Mouse (Mus musculus) left cerebral cortex, adult 11 months (tissue): ENCODE measurements at regions not wholly inside any gene's neighbourhood (a gene's known extent, or its start where the extent isn't known, plus 50 kb on each side); places are given as distances from the start of the nearest gene placed in this dataset.
"Not testable (repeated sequence)": the region's sequence is repeated elsewhere in the genome, so short reads cannot be mapped to it uniquely, and the experiment has no call there.

Experiments used
- DNase-seq: peaks from one replicate; pipeline ENCODE4 v3.0.0; 2022; ENCODE audit warnings: low spot score

DNA sequence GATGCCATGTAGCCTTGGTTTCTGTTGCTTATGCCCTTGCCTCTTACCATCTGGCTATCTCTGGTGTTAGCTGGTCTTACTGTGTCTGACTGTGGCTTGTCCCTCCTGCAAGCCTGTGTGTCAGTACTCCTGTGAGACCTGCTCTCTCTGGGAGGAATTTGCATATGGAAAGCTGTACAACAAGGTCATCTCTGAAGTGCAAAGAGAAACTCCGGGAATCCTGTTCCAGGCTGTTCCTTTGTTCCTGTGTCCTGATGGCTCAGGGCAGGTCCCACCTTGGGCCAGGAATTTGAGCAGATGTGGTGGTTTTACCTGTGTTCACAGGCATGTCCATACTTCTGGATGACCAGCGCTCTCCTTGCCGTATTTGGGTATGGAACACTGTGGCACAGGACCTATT, 218.6 kb upstream of the Nsun6 start:
- DNase-seq: no peak

DNA sequence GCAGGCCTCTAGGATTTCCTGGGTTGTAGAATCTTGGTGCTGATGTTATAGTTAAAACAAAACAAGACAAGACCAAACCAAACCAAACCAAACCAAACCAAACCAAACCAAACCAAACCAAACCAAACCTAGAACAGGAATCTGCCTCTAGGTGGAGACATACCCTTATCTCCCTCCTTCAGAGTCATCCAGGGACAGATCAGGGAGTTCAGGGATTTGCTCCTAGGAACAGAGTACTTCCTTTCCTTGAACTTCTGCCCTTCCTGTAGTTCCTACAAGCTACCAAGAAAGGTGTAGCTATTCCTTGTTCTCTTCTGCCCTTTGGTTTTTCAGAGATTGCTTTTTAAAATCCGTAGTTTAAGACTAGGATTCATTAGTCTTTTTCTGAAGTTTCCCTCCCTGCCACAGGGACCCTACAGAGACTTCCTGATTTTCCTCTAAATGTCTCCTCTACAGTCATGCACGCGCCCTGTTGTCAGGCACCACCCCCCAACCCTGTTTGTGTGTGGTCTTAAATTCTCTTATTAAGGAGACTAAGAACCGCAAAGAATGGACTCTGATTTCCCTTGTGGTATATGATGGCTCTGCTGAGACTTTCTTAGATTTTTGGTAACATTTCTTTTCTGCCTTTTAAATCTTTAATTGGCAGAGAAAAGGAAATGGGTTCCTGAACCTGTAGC, 205.8 kb upstream of the Nsun6 start:
- peak; percentile 2 for DNase-seq

DNA sequence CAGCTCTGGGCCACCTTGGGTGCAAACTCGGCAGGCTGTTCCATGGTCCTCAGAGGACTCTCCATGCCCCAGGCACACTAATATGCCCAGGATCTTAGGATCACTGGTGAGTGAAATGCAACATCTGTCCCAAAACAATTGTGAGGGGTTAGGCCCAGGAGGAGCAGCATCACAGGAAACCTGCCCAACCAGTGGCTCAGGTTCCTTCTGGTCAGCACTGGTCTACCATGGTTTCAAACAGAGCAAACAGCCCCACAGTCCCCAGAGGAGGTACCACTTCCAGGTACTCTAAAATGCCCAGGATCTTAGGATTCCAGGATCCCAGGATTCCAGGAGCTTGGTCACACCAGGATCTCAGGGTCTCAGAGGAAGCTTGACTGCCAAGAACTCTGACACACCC, 187.4 kb upstream of the Nsun6 start:
- not testable (repeated sequence) for DNase-seq

DNA sequence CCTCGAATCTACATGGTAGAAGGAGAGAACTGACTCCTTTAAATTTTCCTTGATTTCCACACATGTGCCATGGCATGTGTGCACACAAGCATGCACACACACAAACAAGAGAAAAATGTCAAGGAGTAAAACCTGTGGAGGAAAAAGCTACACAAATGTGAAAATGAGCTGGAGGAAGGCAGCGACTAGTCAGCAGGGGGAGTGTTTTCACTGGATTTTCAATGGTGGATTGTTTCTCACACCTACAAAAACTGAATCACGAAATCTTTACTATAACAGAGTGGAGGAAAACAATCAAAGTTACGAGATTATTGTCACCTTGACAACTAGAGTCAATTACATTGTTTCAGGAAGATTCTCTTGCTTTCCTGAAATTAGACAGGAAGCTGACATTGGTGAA, 167.0 kb upstream of the Nsun6 start:
- no peak for DNase-seq

DNA sequence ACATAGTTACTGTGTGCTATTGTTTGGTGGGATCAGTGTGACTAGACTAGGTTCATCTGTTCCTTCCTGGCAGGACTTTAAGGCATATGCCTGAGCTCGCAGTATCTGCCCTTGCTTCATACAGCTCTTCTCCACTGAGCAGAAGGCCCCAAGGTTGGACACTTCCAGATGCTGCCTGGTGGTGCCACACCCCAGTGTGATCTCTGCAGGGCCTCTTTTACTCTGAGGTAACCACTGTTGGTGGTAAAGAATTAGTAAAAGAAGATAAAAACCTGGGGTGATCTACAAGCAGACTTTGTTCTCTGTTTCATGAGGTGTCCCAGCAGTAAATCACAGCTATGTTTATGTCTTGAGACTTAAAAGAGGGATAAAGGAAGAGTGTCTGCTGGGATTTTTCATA, 133.2 kb upstream of the Nsun6 start:
- no peak for DNase-seq

DNA sequence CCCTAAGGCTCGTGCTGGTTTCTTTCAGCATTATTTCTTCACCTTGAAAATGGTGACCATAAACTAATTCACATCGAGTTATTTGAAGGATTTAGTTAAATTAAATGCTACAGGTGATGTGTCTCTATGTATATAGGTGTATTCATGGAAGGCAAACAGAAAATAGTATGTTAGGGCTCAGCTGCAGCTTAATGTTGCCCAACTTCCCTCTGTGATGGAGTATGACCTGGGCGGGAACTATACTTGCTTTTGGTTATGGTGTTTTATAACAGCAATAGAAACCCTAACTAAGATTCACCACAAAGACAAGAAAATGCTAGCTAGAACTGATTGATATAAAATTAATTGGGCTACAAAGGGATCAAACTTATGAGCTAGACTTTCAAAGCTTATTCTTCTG, 126.1 kb upstream of the Nsun6 start:
- no peak for DNase-seq

DNA sequence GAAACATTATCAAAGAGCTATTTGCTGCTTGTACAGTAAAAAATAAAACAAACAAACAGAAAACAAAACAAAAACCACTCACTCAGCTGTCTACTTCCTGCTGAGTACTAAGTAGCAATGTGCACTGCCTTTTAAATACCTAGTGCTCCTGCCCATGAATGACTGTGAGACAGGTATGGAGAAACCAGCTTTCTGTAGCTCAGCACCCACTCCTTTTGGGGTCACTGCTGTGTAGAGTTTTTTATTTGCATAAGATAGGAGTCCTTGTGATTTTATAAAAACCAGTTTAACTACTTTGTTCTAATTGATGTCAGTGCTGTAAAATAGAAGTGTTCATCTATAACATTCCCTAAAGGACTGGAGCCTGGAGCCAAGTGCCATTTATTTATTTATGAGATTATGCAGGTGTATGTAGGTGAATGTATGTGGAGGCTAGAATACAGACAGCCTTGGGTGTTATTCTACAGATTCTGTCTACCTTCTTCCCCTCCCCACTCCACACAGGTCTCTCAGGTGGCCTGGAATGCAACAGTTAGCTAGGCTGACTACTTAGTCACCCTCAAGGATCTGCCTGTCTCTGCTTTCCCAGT, 111.7 kb upstream of the Nsun6 start:
- no peak for DNase-seq

DNA sequence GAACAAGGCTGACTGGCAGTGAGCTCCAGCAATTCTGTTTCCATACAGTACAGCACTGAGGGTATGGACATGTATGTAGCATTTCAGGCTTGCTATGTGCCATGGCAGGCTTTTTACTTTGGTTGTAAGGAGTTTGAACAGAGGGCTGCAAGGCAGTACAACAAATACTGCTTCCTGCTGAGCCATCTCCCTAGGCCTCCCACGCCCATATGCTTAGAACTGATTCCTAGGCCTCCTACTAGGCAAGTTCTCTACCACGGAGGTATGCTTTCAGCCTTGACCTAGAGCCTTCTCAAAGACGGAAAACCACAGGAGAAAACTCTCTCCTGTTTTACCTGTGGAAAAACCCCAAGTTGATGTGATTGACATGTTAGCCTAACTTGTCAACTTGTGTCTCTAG, 111.0 kb upstream of the Nsun6 start:
- DNase-seq: no peak

DNA sequence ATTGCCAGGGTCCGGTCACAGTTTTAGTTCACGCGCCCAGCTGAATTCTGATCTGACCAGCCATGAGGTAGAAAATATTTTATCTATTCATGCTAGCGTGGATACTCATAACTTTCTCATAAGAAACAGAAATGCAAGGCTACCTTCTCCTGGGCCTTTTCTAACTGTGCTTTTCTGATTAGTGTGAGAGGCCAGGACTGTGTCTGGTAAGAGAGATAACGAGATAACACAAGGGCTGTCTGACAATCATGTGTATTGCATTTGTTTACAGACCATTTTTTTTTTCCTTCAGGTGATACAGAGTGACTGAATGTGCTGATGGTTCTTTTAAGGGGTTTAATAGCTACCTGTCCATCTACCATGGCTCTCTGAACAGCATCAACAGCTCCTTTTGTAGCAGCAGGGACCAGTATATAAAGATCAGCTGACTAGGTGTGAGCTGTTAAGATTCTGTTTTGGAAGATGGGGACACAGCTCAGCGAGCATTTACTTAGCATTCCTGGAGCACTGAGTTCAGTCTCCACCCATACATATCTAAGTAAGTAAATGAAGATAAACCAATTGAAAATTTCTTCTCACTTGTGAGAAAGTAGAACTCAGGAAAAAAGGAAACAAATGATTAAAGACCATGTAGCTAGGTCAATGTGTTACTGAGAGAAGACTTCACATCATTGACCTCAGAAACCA, 109.0 kb upstream of the Nsun6 start:
- no peak for DNase-seq

DNA sequence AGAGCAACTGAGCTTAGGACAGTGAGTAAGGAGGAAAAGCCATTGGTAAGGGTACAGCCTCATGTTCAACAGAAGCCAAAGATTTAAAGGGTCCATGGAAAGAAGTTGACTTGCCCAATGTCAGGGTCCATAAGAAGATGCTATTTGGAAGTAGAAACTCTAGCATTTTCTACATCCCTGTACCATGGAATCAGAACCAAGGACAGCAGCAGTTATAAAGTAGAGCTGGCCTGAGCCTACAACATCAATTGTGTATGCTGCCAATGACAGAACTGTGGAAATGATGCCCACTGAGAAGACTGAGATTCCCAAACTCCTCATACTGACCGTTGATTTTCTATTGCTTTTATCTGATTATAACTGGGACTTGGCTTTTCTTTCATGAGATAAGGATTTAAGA, 107.0 kb upstream of the Nsun6 start:
- no peak for DNase-seq

DNA sequence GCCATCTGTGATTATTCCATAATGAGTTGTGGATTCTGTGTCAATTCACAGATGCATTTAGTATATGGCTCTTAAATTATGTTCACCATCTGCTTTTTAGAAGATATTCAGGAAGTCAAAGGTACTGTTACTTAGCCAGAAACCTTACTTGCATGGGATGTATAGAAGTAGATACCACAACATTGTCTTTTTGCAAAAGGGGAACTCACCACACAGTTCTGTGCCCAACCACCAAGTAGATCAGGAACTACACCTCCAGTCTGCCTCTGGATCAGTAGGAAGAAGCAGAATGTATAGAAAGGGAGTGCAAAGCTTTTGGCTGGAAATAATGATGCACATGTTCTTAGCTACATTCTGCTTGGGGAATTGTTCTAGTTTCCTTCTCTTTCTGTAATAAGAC, 102.8 kb upstream of the Nsun6 start:
- DNase-seq: no peak

DNA sequence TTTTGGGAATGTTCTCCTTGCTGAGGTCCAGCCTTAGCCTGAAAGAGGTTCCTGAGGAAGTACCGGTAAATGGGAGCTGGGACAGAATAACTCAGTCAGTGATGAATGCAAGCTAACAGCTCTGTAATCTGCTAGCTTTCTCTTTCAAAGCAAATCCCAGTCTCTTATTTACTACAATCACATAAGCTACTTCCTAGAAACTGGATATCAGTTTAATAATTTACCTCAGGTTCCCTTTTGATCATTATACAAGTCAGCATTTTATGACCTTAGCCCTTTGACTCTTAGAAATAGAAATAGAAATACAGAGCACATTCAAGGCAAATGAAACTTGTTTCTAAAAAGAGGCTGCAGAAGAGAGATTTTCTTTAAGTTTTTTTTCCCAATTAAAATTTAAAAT, 96.0 kb upstream of the Nsun6 start:
- DNase-seq: no peak

DNA sequence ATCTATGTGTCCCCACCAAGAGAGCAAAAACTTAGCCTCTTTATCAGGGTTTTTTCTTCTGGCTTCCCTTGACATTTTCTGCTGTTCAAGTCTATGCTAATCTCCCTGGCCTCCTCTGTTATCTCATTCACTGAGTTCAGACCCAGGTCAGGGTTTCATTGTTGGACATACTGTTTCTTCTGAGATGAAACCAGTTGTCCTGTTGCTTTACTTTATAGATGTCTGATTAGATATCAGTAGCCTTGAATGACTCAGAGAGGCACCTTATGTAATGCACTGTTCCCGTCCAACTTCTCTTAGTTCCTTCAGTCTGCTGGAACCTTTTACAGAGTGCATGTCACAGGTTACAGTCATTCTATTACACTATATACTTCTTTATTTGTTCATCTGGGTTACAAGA, 93.5 kb upstream of the Nsun6 start:
- DNase-seq: no peak

DNA sequence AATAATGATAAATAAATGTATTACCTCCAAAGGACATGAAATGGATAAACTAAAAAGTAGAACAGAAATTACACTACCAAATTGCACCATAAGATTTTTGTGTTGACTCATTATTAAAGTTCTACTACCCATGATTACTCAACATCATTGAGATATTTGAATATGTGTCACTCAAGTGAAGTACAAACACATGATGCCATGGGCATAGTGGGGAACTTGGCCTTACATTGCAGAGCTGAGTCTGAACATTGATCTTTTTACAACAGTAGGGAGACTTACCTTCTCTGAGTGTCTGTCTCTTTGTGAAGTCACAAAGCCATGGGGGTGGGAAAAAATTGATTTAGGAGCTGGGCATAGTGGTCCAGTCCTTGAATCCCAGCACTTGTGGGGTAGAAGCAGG, 92.1 kb upstream of the Nsun6 start:
- DNase-seq: no peak

DNA sequence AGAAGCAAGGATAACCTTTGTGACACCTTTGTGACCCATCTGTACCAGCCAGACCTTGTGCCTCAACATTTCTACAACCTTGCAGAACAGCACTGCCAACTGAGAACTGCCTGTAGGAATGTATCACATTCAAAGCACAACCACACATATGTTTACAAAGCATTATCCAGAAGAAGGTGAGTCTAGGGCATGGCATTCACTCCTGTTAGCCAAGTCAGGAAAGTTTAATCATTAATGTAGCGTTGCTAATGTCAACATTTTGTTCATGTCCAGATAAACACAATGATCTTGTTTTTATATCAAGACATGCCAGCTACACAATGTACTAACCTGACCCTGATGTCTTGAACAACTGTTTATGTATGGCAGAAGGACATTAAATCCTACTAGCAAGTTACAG, 91.5 kb upstream of the Nsun6 start:
- no peak for DNase-seq

DNA sequence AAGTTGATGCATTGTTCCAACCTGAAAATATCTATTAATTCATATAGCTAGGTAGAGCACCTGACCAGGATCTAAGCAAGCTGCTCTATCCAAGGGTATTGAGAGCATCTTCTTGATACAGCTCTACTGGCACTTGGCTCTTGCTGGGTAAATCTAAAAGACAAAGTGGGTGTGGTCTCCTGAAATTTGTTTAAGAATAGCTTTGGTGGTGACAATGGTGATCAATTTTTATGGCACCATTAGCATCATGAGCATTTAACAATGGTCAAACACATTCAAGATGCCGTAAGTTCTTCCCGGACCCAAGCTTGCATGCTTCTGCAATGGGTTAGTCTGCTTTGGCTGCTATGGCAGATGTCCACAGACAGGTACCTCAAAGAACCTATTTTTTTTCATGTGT, 89.9 kb upstream of the Nsun6 start:
- DNase-seq: no peak

DNA sequence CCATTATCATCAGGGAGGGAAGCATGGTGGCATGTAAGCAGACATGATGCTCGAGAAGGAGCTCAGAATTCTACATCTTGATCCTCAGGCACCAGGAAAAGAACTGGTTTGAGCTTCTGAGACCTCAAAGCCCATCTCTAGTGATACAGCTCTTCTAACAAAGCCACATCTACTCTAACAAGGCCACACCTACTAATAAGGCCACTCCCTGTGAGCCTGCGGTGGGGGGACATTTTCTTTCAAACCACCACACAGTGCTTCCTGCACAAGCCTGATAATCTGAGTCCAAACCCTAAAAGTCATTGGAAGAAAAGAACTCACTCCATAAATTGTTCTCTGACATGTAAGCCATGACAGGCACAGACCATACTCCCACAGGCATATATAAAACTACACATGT, 85.0 kb upstream of the Nsun6 start:
- DNase-seq: no peak
